Mouse (Mus musculus) small intestine, adult 2 months (tissue): ENCODE results near the gene Psmd12. TPM values are rescaled to one million over a fixed set of nuclear protein-coding genes. Genes with fewer than 3 reads are reported as not detected.
A peak's percentile ranks its signal among the peaks of the same experiment; 100 is the strongest.

Experiments used
- H3K27ac ChIP-seq: fragments of 200-500 bp; 2 replicates; pipeline ENCODE4 v1.5.1; 2012; ENCODE audit warnings: low read depth, low read length, control low read depth, inconsistent platforms; ENCODE audit not compliant: insufficient read depth
- H3K27me3 ChIP-seq: fragments of 200-500 bp; 2 replicates; pipeline ENCODE4 v1.6.1; 2012; ENCODE audit warnings: mild to moderate bottlenecking, moderate library complexity, low read length, inconsistent platforms; ENCODE audit not compliant: control insufficient read depth, insufficient read depth
- H3K36me3 ChIP-seq: fragments of 200-500 bp; 2 replicates; pipeline ENCODE4 v1.6.1; 2012; ENCODE audit warnings: mild to moderate bottlenecking, low read length, control low read depth, inconsistent platforms; ENCODE audit not compliant: control insufficient read depth, insufficient read depth
- H3K4me1 ChIP-seq: fragments of 200-500 bp; 2 replicates; pipeline ENCODE4 v1.6.1; 2012; ENCODE audit warnings: low read length, inconsistent platforms, mixed read lengths; ENCODE audit not compliant: control insufficient read depth, insufficient read depth, insufficient read length
- H3K4me3 ChIP-seq: fragments of 200-500 bp; 2 replicates; pipeline ENCODE4 v1.5.1; 2012; ENCODE audit warnings: low read depth, mild to moderate bottlenecking, control low read depth, inconsistent platforms, low read length, moderate library complexity
- CTCF ChIP-seq: fragments of 200-500 bp; IDR thresholded peaks from 2 replicates; pipeline ENCODE4 v1.5.1; 2012; ENCODE audit warnings: low read depth, mild to moderate bottlenecking, control low read depth, inconsistent platforms, low read length, moderate library complexity, mixed read lengths; ENCODE audit not compliant: insufficient replicate concordance, insufficient read length; ENCODE audit errors: extremely low read depth
- POLR2A ChIP-seq: fragments of 200-500 bp; IDR thresholded peaks from 2 replicates; pipeline ENCODE4 v1.6.1; 2012; ENCODE audit warnings: low read depth, mild to moderate bottlenecking, control low read depth, inconsistent platforms, low read length, moderate library complexity
- WGBS: fragments of 180-500 bp; shearing (Covaris S2); methylation state at CpG from one replicate; pipeline ENCODE4 v1.1.7; 2018; 5-methylcytosine and 5-hydroxymethylcytosine counted together
- polyA plus RNA-seq: library from polyadenylated mRNA; depleted of rRNA; stranded (reverse); fragments of >200 nt; gene quantifications from 2 replicates; pipeline ENCODE4 v1.2.3, GENCODE M21; 2012

Gene Psmd12
- polyA plus RNA-seq, 1 experiment, result 3.6 TPM

GRCm38 (mm10) chr11:107469031-107469522, 10.2 kb upstream of the Psmd12 start:
- no peaks in the 10 kb centered on the region for H3K36me3 ChIP-seq
- H3K4me1 ChIP-seq, result peaks cover 3% of the 10 kb centered on the region; the same call in 1 of the 2 replicates
- no peak; the same call in 1 of the 2 replicates for TF ChIP-seq POLR2A
- TF ChIP-seq CTCF, result peak; percentile 60
- under 1% methylated on average over 38 of the region's 38 CpGs for WGBS
- peak overlapping the region; percentile 45 for H3K27ac ChIP-seq
- H3K27me3 ChIP-seq, result no peaks in the 10 kb centered on the region
- H3K4me3 ChIP-seq, result peak overlapping the region; percentile 81

GRCm38 (mm10) chr11:107469523-107470371, 9.5 kb upstream of the Psmd12 start:
- TF ChIP-seq POLR2A (no peak), CTCF (peak; percentile 13; the same call in 1 of the 2 replicates)
- H3K36me3 ChIP-seq, result no peaks in the 10 kb centered on the region
- H3K4me3 ChIP-seq, result peak overlapping the region; percentile 81
- peaks cover 3% of the 10 kb centered on the region; the same call in 1 of the 2 replicates for H3K4me1 ChIP-seq
- 1% methylated on average over 59 of the region's 59 CpGs for WGBS
- H3K27ac ChIP-seq, result peak overlapping the region; percentile 63
- H3K27me3 ChIP-seq, result no peaks in the 10 kb centered on the region

GRCm38 (mm10) chr11:107470521-107471041, 8.7 kb upstream of the Psmd12 start, which contains the start of gene Pitpnc1:
Gene Pitpnc1 (minus strand): TSS chr11:107470699.
- Histone ChIP-seq H3K27me3 (no peaks in the 10 kb centered on the region), H3K27ac (peak within 1 kb of the TSS; percentile 63), H3K4me3 (peak within 1 kb of the TSS; percentile 81), H3K36me3 (no peaks in the 10 kb centered on the region), H3K4me1 (peaks cover 3% of the 10 kb centered on the region; the same call in 1 of the 2 replicates)
- peak; percentile 87 for TF ChIP-seq POLR2A
- no peak for TF ChIP-seq CTCF
- WGBS, result under 1% methylated on average over 37 of the region's 37 CpGs

GRCm38 (mm10) chr11:107471071-107471720, 8.1 kb upstream of the Psmd12 start:
- peak overlapping the region; percentile 81; the same call in 1 of the 2 replicates for H3K4me3 ChIP-seq
- H3K36me3 ChIP-seq, result no peaks in the 10 kb centered on the region
- 0 out of 2 replicates have a peak overlapping the region, but pooled peaks have one; percentile 8 for H3K27ac ChIP-seq
- peaks cover 3% of the 10 kb centered on the region; the same call in 1 of the 2 replicates for H3K4me1 ChIP-seq
- WGBS, result 24% methylated on average over 11 of the region's 11 CpGs
- TF ChIP-seq CTCF (no peak), POLR2A (no peak)
- no peaks in the 10 kb centered on the region for H3K27me3 ChIP-seq

- peaks cover 3% of the 10 kb centered on the region; the same call in 1 of the 2 replicates for H3K4me1 ChIP-seq
- WGBS, result 95% methylated on average over 3 of the region's 3 CpGs
- no peak overlapping the region for H3K4me3 ChIP-seq
- H3K36me3 ChIP-seq, result no peaks in the 10 kb centered on the region
- no peak for TF ChIP-seq POLR2A
- TF ChIP-seq CTCF, result no peak
- H3K27me3 ChIP-seq, result no peaks in the 10 kb centered on the region
- H3K27ac ChIP-seq, result no peak overlapping the region
Observed at GRCm38 (mm10) chr11:107472304-107472703, 7.0 kb upstream of the Psmd12 start.

GRCm38 (mm10) chr11:107473137-107473820, 6.0 kb upstream of the Psmd12 start:
- Histone ChIP-seq H3K27me3 (no peaks in the 10 kb centered on the region), H3K36me3 (no peaks in the 10 kb centered on the region), H3K4me1 (peaks cover 3% of the 10 kb centered on the region; the same call in 1 of the 2 replicates), H3K27ac (no peak overlapping the region), H3K4me3 (no peak overlapping the region)
- 20% methylated on average over 8 of the region's 8 CpGs for WGBS
- no peak for TF ChIP-seq POLR2A
- TF ChIP-seq CTCF, result no peak

- Histone ChIP-seq H3K27me3 (no peaks in the 10 kb centered on the region), H3K27ac (peak overlapping the region; percentile 74), H3K36me3 (peaks cover 4% of the 10 kb centered on the region), H3K4me3 (peak overlapping the region; percentile 95), H3K4me1 (no peaks in the 10 kb centered on the region)
- under 1% methylated on average over 10 of the region's 10 CpGs for WGBS
- no peak for TF ChIP-seq POLR2A
- TF ChIP-seq CTCF, result no peak
Observed at GRCm38 (mm10) chr11:107479862-107480203, 549 bp downstream of the Psmd12 start.
